Mouse (Mus musculus) neutrophil, adult 65 days (primary cell): ENCODE data around the gene Lce3f. TPM values are rescaled to one million over a fixed set of nuclear protein-coding genes. Genes with fewer than 3 reads are reported as not detected.

Experiments used
- total RNA-seq: library from RNA; stranded (reverse); gene quantifications from 2 replicates; pipeline ENCODE4 v1.2.4, GENCODE M21; 2023

Gene Lce3f
- total RNA-seq = not detected in 2 replicates

DNA sequence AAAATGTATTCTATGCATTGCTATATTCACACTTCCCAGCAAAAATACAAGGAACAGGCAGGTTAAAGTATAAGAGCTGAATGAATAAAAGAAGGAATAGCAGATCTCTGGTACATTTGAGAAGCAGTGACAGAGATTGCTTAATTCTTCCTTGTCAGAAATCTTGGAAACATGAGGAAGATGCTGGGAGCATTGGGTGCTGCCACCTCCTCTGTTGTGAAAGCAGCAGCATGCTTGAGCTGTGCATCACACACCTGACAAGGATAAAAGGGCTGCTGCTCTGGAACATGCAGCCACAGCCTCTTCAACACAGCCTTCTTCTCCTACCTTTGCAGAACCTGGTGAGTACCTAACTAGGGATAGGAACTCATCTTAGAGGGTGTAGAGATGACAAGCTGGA lies at the start of gene Lce3f:
TSS of gene Lce3f (plus strand) at position 301 of the 400 bp plus-strand sequence.

DNA sequence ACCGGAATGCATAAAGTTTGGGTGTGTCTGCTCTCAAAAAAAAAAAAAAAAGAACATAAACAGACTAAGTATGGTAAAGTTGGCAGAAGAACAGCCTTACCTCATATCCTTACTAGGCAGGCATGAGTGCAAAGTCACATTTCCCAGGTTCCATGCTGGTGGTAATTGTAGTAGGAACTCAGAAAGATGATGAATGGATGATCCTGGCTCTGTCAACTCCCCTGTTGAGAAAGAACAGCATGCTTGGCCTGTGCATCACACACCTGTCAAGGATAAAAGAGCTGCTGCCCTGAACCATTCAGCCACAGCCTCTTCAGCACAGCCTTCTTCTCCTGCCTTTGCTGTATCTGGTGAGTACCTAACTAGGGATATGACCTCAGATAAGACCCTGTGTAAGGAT lies 47.8 kb upstream of the Lce3f start, which contains the start of gene Lce3c:
TSS of gene Lce3c (plus strand) at position 301 of the 400 bp plus-strand sequence.

DNA sequence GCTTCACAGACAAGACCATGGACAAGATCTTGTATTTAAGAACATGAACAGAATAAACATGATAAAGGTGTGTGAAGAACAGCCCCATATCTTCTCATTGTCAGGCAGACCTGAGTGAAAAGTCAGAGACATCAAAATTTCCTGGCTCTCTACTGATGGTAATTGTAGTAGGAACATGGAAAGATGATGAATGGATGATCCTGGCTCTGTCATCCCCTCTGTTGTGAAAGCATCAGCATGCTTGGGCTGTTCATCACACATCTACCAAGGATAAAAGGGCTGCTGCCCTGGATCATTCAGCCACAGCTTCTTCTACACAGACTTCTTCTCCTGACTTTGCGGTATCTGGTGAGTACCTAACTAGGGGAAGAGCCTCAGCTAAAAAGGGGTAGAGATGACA lies 34.9 kb upstream of the Lce3f start, which contains the start of gene Lce3d:
TSS of gene Lce3d (plus strand) at position 301 of the 400 bp plus-strand sequence.

DNA sequence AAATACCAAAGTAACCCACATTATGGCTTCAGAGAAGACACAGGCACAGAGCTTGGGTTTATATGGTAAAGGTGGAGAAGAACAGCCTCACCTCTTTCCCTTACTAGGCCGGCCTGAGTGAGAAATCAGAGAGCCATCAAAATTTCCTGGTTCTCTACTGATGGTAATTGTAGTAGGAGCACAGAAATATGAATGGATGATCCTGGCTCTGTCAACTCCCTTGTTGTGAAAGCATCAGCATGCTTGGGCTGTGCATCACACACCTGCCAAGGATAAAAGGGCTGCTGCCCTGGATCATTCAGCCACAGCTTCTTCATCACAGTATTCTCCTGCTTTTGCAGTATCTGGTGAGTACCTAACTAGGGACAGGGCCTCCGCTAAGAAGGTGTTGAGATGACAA lies 25.3 kb upstream of the Lce3f start, which contains the start of gene Lce3e:
TSS of gene Lce3e (plus strand) at position 301 of the 400 bp plus-strand sequence.

DNA sequence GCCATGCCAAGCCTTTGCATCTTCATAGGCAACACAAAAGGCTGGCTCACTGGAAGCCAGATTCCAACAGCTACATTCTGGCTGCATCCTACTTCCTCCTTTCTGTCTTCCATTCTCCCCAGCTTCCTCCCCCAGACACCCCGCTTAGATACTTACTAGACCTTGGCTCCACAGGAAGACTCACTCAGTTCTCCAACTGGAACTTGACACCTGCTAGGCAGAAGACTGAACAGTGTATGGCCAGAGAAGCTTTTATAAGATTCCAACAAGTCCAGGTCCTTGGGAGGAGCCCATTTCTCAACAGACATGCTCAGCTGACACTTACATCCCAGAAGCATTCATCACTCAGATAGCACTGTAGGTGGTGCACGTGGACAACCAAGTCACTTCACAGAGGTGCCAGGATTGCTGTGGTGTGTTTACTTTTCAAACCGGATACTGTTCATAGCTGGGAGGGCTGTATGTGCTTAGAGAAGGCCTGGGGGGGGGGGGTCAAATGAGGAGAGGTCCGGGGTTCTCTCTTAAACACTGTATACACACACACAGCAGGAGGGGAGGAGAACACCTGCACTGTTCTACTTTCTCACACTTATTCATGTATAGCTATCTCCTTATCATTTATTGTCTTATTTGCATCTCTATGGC lies 23.6 kb downstream of the Lce3f start, which contains the start of gene Crct1:
TSS of gene Crct1 (minus strand) at position 228 of the 645 bp plus-strand sequence.

DNA sequence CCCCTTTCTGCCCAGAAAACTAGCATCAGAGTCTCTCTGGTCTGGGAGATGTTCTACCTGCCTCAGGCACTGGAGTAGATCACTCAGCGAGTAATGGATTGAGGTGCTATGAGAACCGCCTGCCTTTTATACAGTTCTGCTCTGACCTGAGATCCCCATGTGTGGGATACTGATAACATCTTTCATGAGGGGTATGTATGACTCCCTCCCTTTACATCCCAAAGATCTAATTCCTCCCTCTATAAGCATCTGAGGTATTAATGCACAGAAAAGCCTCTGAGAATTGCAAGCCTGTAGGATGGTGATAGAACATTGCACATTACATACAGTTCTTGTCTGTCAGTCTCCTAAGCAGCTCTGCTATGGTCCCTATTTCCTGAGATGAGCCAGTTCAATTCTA lies 26.9 kb downstream of the Lce3f start, which contains the start of gene Lce1m:
TSS of gene Lce1m (minus strand) at position 101 of the 400 bp plus-strand sequence.

Other genes starting within 250 kb of the Lce3f start
- gene Lce1g, start 239.9 kb upstream of the Lce3f start, total RNA-seq = not detected in 2 replicates
- not detected in 2 replicates for gene Lce1h, start 227.2 kb upstream of the Lce3f start, total RNA-seq
- not detected in 2 replicates for gene Lce1i, start 213.3 kb upstream of the Lce3f start, total RNA-seq
- not detected in 2 replicates for gene Lce1j, start 201.7 kb upstream of the Lce3f start, total RNA-seq
- gene Lce1k, start 184.3 kb upstream of the Lce3f start, total RNA-seq = not detected in 2 replicates
- not detected in 2 replicates for gene Kprp, start 165.0 kb upstream of the Lce3f start, total RNA-seq
- not detected in 2 replicates for gene Lce1l, start 140.9 kb upstream of the Lce3f start, total RNA-seq
- gene 2310050C09Rik, start 122.0 kb upstream of the Lce3f start, total RNA-seq = not detected in 2 replicates
- gene Lce3a, start 66.0 kb upstream of the Lce3f start, total RNA-seq = not detected in 2 replicates
- not detected in 2 replicates for gene Lce3b, start 59.2 kb upstream of the Lce3f start, total RNA-seq
- not detected in 2 replicates for gene Lce3c, start 47.7 kb upstream of the Lce3f start, total RNA-seq
- not detected in 2 replicates for gene Lce3d, start 34.8 kb upstream of the Lce3f start, total RNA-seq
- gene Lce3e, start 25.2 kb upstream of the Lce3f start, total RNA-seq = not detected in 2 replicates
- not detected in 2 replicates for gene Crct1, start 23.5 kb downstream of the Lce3f start, total RNA-seq
- not detected in 2 replicates for gene Lce1m, start 26.8 kb downstream of the Lce3f start, total RNA-seq
- gene Gm4858, start 76.6 kb downstream of the Lce3f start, total RNA-seq = not detected in 2 replicates
- not detected in 2 replicates for gene Crnn, start 152.6 kb downstream of the Lce3f start, total RNA-seq
- not detected in 2 replicates for gene Flg2, start 205.1 kb downstream of the Lce3f start, total RNA-seq